In genomic region chr15:99658437-99658836, GRCm38 (mm10) we compare ENCODE assay signal across 25 mouse cellular contexts. TPM values are rescaled to one million over a fixed set of nuclear protein-coding genes. Genes with fewer than 3 reads are reported as not detected.
"Had no signal": no experiment of that assay in that cellular context is flagged by ENCODE, and none has a peak within 500 bp of the region (broad histone marks: within the 10 kb centered on the region; RNA-seq: fewer than 3 reads in every experiment).

No protein-coding gene starts in this region.

- H3K9ac ChIP-seq: limb, embryonic 13.5 days; liver, embryonic 14.5 days; liver, postnatal 0 days; lung, embryonic 14.5 days; midbrain, embryonic 12.5 days; midbrain, embryonic 15.5 days; neural tube, embryonic 13.5 days; stomach, embryonic 15.5 days had no signal

- H3K27ac ChIP-seq: limb, embryonic 10.5 days; limb, embryonic 13.5 days; liver, embryonic 14.5 days; midbrain, embryonic 12.5 days; midbrain, embryonic 15.5 days; neural tube, embryonic 13.5 days; stomach, embryonic 15.5 days had no signal

- ATAC-seq: liver, postnatal 0 days; lung, postnatal 0 days; midbrain, embryonic 15.5 days had no signal

- H3K4me3 ChIP-seq: limb, embryonic 10.5 days; limb, embryonic 13.5 days; midbrain, embryonic 12.5 days; midbrain, embryonic 15.5 days; myocyte; neural tube, embryonic 13.5 days; stomach, embryonic 15.5 days had no signal

- H3K9me3 ChIP-seq: limb, embryonic 10.5 days; limb, embryonic 13.5 days; midbrain, embryonic 12.5 days; midbrain, embryonic 15.5 days; neural tube, embryonic 13.5 days; stomach, embryonic 15.5 days had no signal

- H3K4me2 ChIP-seq: limb, embryonic 13.5 days; lung, embryonic 14.5 days; midbrain, embryonic 12.5 days; midbrain, embryonic 15.5 days; neural tube, embryonic 13.5 days; stomach, embryonic 15.5 days had no signal

- DNase-seq: kidney, adult 9 months; kidney, postnatal 14 days; kidney, postnatal 4 days; liver, postnatal 0 days; lung, embryonic 14.5 days; retina, postnatal 1 day; right cerebral cortex, postnatal 25 days; spleen, adult 18-20 months; thymus, postnatal 25 days had no signal

- H3K36me3 ChIP-seq: limb, embryonic 10.5 days; limb, embryonic 13.5 days; midbrain, embryonic 12.5 days; midbrain, embryonic 15.5 days; neural tube, embryonic 13.5 days; stomach, embryonic 15.5 days had no signal

RNA-seq across cellular contexts. Expression of gene Asic1, which starts 11.7 kb away (rescaled TPM):
- total RNA-seq: liver, adult 2 months; monocyte, adult 5-6 weeks had no signal

RNA-seq across cellular contexts. Expression of gene Gm17349, which starts 46.9 kb away (rescaled TPM):
- total RNA-seq: liver, adult 2 months; monocyte, adult 5-6 weeks; neutrophil, adult 5-6 weeks had no signal
- polyA plus RNA-seq: kidney, embryonic 16.5 days; limb, embryonic 10.5 days; limb, embryonic 13.5 days; liver, embryonic 14.5 days; lung, embryonic 14.5 days; midbrain, embryonic 12.5 days; midbrain, embryonic 15.5 days; myocyte; neural tube, embryonic 13.5 days; stomach, embryonic 15.5 days; thymus, postnatal 0 days had no signal

RNA-seq across cellular contexts. Expression of gene Aqp6, which starts 57.2 kb away (rescaled TPM):
- total RNA-seq: layer of hippocampus, adult 18-20 months; layer of hippocampus, postnatal 25 days; liver, adult 2 months; monocyte, adult 5-6 weeks; neutrophil, adult 5-6 weeks had no signal
- polyA plus RNA-seq: kidney, embryonic 16.5 days; limb, embryonic 10.5 days; limb, embryonic 13.5 days; liver, adult 2 months; liver, embryonic 14.5 days; liver, postnatal 0 days; lung, embryonic 14.5 days; lung, postnatal 0 days; myocyte; stomach, embryonic 15.5 days; thymus, postnatal 0 days had no signal
